Mouse (Mus musculus) heart, adult 2 months (tissue): ENCODE data around the gene Pacrg. TPM values are rescaled to one million over a fixed set of nuclear protein-coding genes. Genes with fewer than 3 reads are reported as not detected.

Source experiments
- DNase-seq, 2 experiments: peaks; one replicate each; pipeline ENCODE4 v3.0.0; 2021
- H3K27ac ChIP-seq: fragments of 200-600 bp; 2 replicates; pipeline ENCODE4 v1.8.1; 2022
- H3K27me3 ChIP-seq: fragments of 200-500 bp; 2 replicates; pipeline ENCODE4 v1.6.1; 2012; ENCODE audit warnings: mild to moderate bottlenecking, low read length, inconsistent platforms, mixed read lengths; ENCODE audit not compliant: control insufficient read depth, insufficient read depth
- H3K36me3 ChIP-seq: fragments of 200-500 bp; 2 replicates; pipeline ENCODE4 v1.6.1; 2012; ENCODE audit warnings: low read length, inconsistent platforms; ENCODE audit not compliant: control insufficient read depth, insufficient read depth
- H3K4me1 ChIP-seq: fragments of 200-500 bp; 2 replicates; pipeline ENCODE4 v1.6.1; 2011; ENCODE audit warnings: low read length; ENCODE audit not compliant: control insufficient read depth, insufficient read depth
- H3K4me3 ChIP-seq: fragments of 200-600 bp; 2 replicates; pipeline ENCODE4 v1.8.1; 2022
- H3K79me2 ChIP-seq: fragments of 200-500 bp; replicated peaks from 2 replicates; pipeline ENCODE4 v1.6.1; 2012; ENCODE audit warnings: mild to moderate bottlenecking, inconsistent platforms, low read length, moderate library complexity, mixed read lengths; ENCODE audit not compliant: control insufficient read depth, insufficient read depth
- H3K9ac ChIP-seq: fragments of 200-500 bp; 2 replicates; pipeline ENCODE4 v1.6.1; 2012; ENCODE audit warnings: low read depth, mild to moderate bottlenecking, control low read depth, inconsistent platforms, low read length, mixed read lengths
- CTCF ChIP-seq: fragments of 200-600 bp; IDR thresholded peaks from 2 replicates; pipeline ENCODE4 v1.8.1; 2022; ENCODE audit warnings: antibody characterized with exemption, mild to moderate bottlenecking, moderate library complexity
- EP300 ChIP-seq: fragments of 200-500 bp; IDR thresholded peaks from 2 replicates; pipeline ENCODE4 v1.6.1; 2011; ENCODE audit warnings: low read depth, low read length, control low read depth; ENCODE audit not compliant: insufficient read depth
- POLR2A ChIP-seq: fragments of 200-500 bp; IDR thresholded peaks from 2 replicates; pipeline ENCODE4 v1.6.1; 2011; ENCODE audit warnings: mild to moderate bottlenecking, low read depth, low read length, control low read depth; ENCODE audit not compliant: insufficient read depth
- WGBS: fragments of 180-500 bp; shearing (Covaris S2); methylation state at CpG from one replicate; pipeline ENCODE4 v1.1.7; 2018; 5-methylcytosine and 5-hydroxymethylcytosine counted together
- intact Hi-C: fragments of 180-260 bp; cut with DNase I; formaldehyde crosslinking; loops from one replicate; pipeline ENCODE4 v1.15.1; 2025
- polyA plus RNA-seq: library from polyadenylated mRNA; depleted of rRNA; stranded (reverse); fragments of >200 nt; gene quantifications from 2 replicates; pipeline ENCODE4 v1.2.3, GENCODE M21; 2012
- total RNA-seq, 2 experiments: library from RNA; stranded (reverse); gene quantifications; 2 replicates each; pipeline ENCODE4 v1.2.3; 2021

The Pacrg gene
- total and polyA plus RNA-seq, 3 experiments = 0.45 to 1.0 (median 0.89) TPM

DNA sequence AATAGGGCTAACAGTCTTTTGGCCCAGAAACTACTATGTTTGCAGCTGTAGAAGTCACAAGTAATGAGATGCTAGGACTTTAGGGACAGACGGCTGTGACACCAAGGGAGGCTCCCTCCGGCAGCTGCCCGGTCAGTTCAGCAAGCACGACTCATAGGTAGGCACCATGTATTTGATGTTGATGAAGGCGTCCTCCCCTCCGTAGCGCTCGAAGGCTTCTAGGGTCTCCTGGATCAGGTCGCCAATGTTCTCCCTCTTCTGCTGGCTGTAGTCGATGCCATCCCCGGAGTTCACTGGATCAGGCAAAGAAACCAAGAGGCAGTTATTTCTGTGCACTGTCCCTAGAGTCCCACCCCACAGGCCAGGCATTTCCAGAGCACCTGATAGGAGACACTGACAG is 436.9 kb downstream of the Pacrg start:
- DNase-seq = peak in 1 of 2 experiments; percentile 14
- Histone ChIP-seq H3K27me3 (no peaks in the 10 kb centered on the region), H3K27ac (no peak overlapping the region), H3K4me3 (no peak overlapping the region), H3K79me2 (no peaks in the 10 kb centered on the region), H3K9ac (no peak overlapping the region), H3K4me1 (peaks cover 6% of the 10 kb centered on the region; the same call in 1 of the 2 replicates), H3K36me3 (no peaks in the 10 kb centered on the region)
- 95% methylated on average over 11 of the region's 11 CpGs for WGBS
- TF ChIP-seq CTCF = no peak
- TF ChIP-seq POLR2A = no peak
- no peak for TF ChIP-seq EP300
- intact Hi-C loops = no loop called here

DNA sequence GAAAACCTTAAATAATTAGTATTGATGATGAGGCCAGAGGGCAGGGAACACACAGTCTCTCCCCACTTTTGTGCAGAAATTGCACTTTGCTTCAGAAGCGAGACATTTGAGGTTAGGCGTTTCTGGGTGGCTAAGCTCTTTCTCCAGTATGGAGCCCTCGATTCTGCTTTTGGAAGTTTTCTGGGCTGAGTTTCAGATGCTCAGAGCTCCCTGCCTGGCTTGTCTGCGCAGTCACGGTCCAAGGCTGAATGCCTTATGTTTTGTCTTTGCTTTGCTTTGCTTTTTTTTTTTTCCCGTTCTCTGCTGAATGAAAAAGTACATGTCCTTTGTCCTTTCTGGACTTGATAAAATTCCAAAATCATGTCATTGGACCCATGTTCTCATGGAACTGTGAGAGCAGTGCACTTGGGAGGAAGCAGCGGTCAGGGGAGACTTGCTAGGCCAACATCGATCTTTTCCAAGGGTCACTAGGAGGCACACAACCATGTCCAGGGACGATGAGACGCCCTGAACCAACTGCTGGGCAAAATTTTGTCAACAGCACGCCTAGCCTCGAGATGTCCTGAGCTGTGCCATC is 438.0 kb downstream of the Pacrg start:
- DNase-seq = peak in 1 of 2 experiments; percentile 12
- no peak overlapping the region for H3K27ac ChIP-seq
- TF ChIP-seq EP300 (no peak), CTCF (no peak), POLR2A (no peak)
- H3K4me1 ChIP-seq = peaks cover 3% of the 10 kb centered on the region
- intact Hi-C loops = no loop called here
- 82% methylated on average over 12 of the region's 12 CpGs for WGBS
- no peaks in the 10 kb centered on the region for H3K79me2 ChIP-seq
- H3K9ac ChIP-seq = no peak overlapping the region
- no peaks in the 10 kb centered on the region for H3K27me3 ChIP-seq
- H3K4me3 ChIP-seq = no peak overlapping the region
- no peaks in the 10 kb centered on the region for H3K36me3 ChIP-seq

DNA sequence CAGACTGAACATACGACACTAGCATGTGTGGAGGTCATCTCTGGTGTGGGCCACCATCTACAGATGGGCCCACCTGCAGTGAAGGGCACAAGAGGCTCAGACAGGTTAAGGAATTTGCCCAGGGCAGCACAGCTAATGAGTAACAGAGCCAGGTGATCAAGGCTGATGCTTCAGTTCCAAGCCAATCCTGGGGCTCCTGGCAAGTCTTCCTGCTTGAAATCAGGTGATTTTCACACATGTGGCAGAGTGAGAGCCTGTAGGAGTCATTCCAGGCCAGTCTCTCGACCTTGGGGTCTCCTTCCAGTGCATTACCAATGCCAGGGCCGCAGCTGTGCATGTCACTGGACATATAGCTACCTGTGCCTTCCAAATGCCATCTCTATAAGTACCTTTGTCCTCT is 438.6 kb downstream of the Pacrg start:
- Histone ChIP-seq H3K27ac (no peak overlapping the region), H3K79me2 (no peaks in the 10 kb centered on the region), H3K27me3 (no peaks in the 10 kb centered on the region), H3K9ac (no peak overlapping the region), H3K4me1 (peaks cover 1% of the 10 kb centered on the region), H3K36me3 (no peaks in the 10 kb centered on the region), H3K4me3 (no peak overlapping the region)
- DNase-seq = peak in 1 of 2 experiments; percentile 17
- TF ChIP-seq EP300 = no peak
- TF ChIP-seq CTCF = no peak
- 86% methylated on average over 3 of the region's 3 CpGs for WGBS
- intact Hi-C loops = no loop called here

DNA sequence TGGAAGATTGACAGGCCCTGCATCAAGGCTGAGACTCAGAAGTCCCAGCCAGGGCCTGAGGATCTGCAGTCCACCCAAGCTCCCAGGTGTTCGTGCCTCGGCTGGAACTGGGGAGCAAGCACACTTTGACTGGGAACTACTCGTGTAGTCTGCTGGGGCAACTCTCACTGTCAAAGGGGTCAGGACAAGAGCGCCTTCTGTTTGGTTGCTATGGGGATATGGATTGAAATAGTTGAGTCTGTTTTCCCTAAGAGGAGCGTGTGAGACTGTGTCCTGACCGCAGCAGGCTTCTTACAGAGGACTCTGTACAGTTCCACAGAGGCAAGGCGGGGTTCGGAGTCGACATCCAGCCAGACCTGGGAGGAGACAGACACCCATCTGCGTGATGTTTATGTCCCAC is 440.4 kb downstream of the Pacrg start:
- TF ChIP-seq POLR2A = no peak
- TF ChIP-seq EP300 = no peak
- no peak for TF ChIP-seq CTCF
- 60% methylated on average over 10 of the region's 10 CpGs for WGBS
- Histone ChIP-seq H3K27me3 (no peaks in the 10 kb centered on the region), H3K27ac (no peak overlapping the region; the same call in 1 of the 2 replicates), H3K36me3 (no peaks in the 10 kb centered on the region), H3K4me3 (no peak overlapping the region), H3K4me1 (peaks cover 3% of the 10 kb centered on the region), H3K79me2 (no peaks in the 10 kb centered on the region), H3K9ac (no peak overlapping the region)
- intact Hi-C loops = no loop called here
- DNase-seq = peak in 1 of 2 experiments; percentile 22

DNA sequence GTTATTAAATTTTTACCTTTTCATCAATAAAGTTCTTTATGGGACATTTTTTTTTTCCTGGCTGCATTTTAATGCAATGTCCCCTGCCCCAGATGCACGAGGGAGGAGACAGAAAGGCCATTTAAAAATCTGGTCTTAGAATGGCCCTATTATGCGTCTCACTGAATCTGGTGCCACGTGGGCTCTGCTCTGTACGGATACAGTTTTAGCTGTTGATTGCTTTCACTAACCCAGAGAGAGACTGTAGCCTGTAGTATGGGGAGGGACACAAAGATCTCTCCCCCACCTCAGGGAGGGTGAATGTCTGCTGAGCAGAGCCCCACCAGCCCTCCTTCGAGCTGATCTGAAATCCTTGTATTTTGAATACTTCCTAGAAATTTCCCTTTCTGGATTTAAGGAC is 441.2 kb downstream of the Pacrg start:
- H3K36me3 ChIP-seq = no peaks in the 10 kb centered on the region
- H3K4me1 ChIP-seq = peaks cover 3% of the 10 kb centered on the region
- intact Hi-C loops = no loop called here
- TF ChIP-seq EP300 = no peak
- no peak for TF ChIP-seq POLR2A
- no peak for TF ChIP-seq CTCF
- no peaks in the 10 kb centered on the region for H3K79me2 ChIP-seq
- no peaks in the 10 kb centered on the region for H3K27me3 ChIP-seq
- peak in 1 of 2 experiments; percentile 13 for DNase-seq
- H3K9ac ChIP-seq = no peak overlapping the region
- H3K27ac ChIP-seq = no peak overlapping the region
- no peak overlapping the region for H3K4me3 ChIP-seq
- WGBS = 88% methylated on average over 5 of the region's 5 CpGs

DNA sequence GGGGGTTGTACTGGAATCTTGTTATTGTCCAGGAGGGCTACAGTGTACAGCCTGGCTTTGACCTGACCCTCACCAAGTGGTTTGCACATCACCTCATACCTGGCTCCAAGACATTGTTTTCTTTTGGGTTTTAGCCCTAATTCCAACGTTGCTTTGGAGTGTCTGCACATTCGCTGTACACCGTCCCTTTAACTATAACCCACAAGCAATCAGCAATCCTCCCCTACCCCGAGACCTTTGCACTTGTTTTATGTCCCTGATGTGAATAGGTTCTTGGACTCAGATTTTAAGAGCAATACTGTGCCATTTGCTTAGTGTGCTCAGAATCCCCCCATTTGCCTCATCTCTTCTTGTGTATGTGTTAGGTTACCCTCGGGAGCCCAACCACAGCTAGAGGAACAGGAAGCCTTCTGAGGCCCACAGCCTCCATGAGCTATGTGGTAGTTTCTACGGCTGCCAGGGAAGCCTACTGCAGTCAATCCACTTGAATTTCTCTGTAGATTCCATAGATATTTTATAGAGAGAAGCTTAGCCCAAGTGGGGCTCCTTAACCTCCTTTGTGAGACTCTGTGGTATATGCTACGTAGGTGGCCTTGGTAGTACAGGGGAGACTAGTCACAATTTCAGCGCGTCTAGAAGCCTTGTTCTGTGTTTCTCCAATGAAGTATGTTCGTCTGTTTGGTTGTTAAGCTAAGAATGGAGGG is 442.0 kb downstream of the Pacrg start:
- TF ChIP-seq POLR2A = no peak
- no peak for TF ChIP-seq CTCF
- TF ChIP-seq EP300 = no peak
- no peak overlapping the region for H3K4me3 ChIP-seq
- DNase-seq = peak in 1 of 2 experiments; percentile 8
- H3K36me3 ChIP-seq = no peaks in the 10 kb centered on the region
- H3K27ac ChIP-seq = no peak overlapping the region
- H3K27me3 ChIP-seq = no peaks in the 10 kb centered on the region
- intact Hi-C loops = no loop called here
- H3K79me2 ChIP-seq = no peaks in the 10 kb centered on the region
- WGBS = 80% methylated on average over 10 of the region's 10 CpGs
- H3K9ac ChIP-seq = no peak overlapping the region
- H3K4me1 ChIP-seq = peaks cover 3% of the 10 kb centered on the region
